9 mouse cellular contexts compared by ENCODE assay signal in the genomic region with DNA sequence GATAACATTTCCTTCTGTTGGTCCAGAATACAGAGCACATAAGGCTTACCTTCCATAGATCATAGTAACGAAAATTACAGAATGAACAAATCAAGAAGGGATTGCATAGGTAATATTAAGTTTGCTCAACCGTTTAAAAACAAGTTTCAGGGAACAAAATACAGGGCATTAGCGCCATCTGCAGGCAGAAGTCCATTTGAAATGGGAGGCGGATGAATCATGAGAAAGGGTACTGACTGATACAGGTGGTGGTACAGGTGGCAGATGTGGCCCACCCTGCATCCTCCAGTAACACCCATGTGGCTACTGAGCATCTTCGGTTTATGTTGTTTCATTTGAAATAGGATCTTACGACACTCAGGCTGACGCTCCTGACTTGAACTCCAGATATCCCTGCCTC. TPM values are rescaled to one million over a fixed set of nuclear protein-coding genes. Genes with fewer than 3 reads are reported as not detected.
DNase-seq lines count a peak whose midpoint lies in the region; ATAC-seq and TF ChIP-seq lines count a peak whose summit lies in the region.
"Had no signal": no experiment of that assay in that cellular context is flagged by ENCODE, and none has a peak within 500 bp of the region (broad histone marks: within the 10 kb centered on the region; RNA-seq: fewer than 3 reads in every experiment).

No protein-coding gene starts in this region.

- H3K36me3 ChIP-seq in hindbrain, embryonic 14.5 days (replicated peaks; ENCODE audit: control insufficient read depth, insufficient read depth), result no peaks in the 10 kb centered on the region
- no peaks in the 10 kb centered on the region for H3K36me3 ChIP-seq in hindbrain, embryonic 16.5 days (ENCODE audit: control insufficient read depth, insufficient read depth, low read length)
- no peaks in the 10 kb centered on the region for H3K36me3 ChIP-seq in ES-E14 (ENCODE audit: control insufficient read depth, insufficient read depth, low read length, poor library complexity, severe bottlenecking)

- no peaks in the 10 kb centered on the region for H3K27me3 ChIP-seq in hindbrain, embryonic 14.5 days (ENCODE audit: control insufficient read depth, insufficient read depth, low read length)
- H3K27me3 ChIP-seq in hindbrain, embryonic 16.5 days (replicated peaks; ENCODE audit: control insufficient read depth, insufficient read depth, low read length), result no peaks in the 10 kb centered on the region
- H3K27me3 ChIP-seq: megakaryocyte, embryonic 14.5 days had no signal

- no peaks in the 10 kb centered on the region for H3K4me1 ChIP-seq in hindbrain, embryonic 14.5 days (replicated peaks; ENCODE audit: control insufficient read depth, insufficient read depth, low read length)
- H3K4me1 ChIP-seq in hindbrain, embryonic 16.5 days (ENCODE audit: control insufficient read depth, insufficient read depth, low read depth, low read length), result no peaks in the 10 kb centered on the region
- H3K4me1 ChIP-seq in ES-E14 (ENCODE audit: control insufficient read depth in 2 of 2, insufficient read depth in 2 of 2, low read length in 2 of 2, poor library complexity in 1 of 2), result no peaks in the 10 kb centered on the region

- no peak for ATAC-seq in hindbrain, embryonic 14.5 days (ENCODE audit: low FRiP score)
- no peak for ATAC-seq in hindbrain, embryonic 16.5 days
- ATAC-seq in megakaryocyte, adult 5-6 weeks (ENCODE audit: poor library complexity, severe bottlenecking), result peak; percentile 77

- no peak overlapping the region for H3K4me2 ChIP-seq in hindbrain, embryonic 14.5 days (replicated peaks)
- H3K4me2 ChIP-seq in hindbrain, embryonic 16.5 days (ENCODE audit: low read length), result no peak overlapping the region

- intact Hi-C loops in gastrocnemius, postnatal 14 days (cut with DNase I; ENCODE audit: low total_unique reads), result loop anchor here (10.0 kb wide), 1 partner anchor 94 kb away; no protein-coding TSS in a partner anchor

- H3K9ac ChIP-seq in hindbrain, embryonic 14.5 days, result no peak overlapping the region
- H3K9ac ChIP-seq in hindbrain, embryonic 16.5 days (ENCODE audit: low read depth, low read length), result no peak overlapping the region
- no peak overlapping the region for H3K9ac ChIP-seq in ES-E14 (ENCODE audit: insufficient read depth, low read depth, low read length, poor library complexity, severe bottlenecking)

- H3K9me3 ChIP-seq in hindbrain, embryonic 14.5 days (ENCODE audit: control insufficient read depth, low read length), result peaks cover 8% of the 10 kb centered on the region; the same call in 1 of the 2 replicates
- H3K9me3 ChIP-seq in hindbrain, embryonic 16.5 days (ENCODE audit: control insufficient read depth, low read length), result peaks cover 2% of the 10 kb centered on the region
- no peaks in the 10 kb centered on the region for H3K9me3 ChIP-seq in ES-E14 (ENCODE audit: control insufficient read depth, insufficient read depth, low read depth, low read length)

- DNase-seq in hindbrain, embryonic 14.5 days (ENCODE audit: low spot score), result peak; percentile 87
- no peak for DNase-seq in ES-E14 (ENCODE audit: low read depth, low spot score)
- peak; percentile 53 for DNase-seq in c-Kit-positive CD71-positive TER-119-negative erythroid progenitor cells, embryonic 14.5 days (ENCODE audit: low read depth)
- DNase-seq in gastrocnemius, postnatal 14 days, result peak; percentile 64
- peak; percentile 67 for DNase-seq in layer of hippocampus, adult 9-10 months (ENCODE audit: low spot score)
- peak; percentile 9 to 29 for DNase-seq in thymus, postnatal 36 days

- WGBS in hindbrain, embryonic 14.5 days, result 41% methylated on average over 7 of the region's 7 CpGs
- 32% methylated on average over 7 of the region's 7 CpGs for WGBS in hindbrain, embryonic 16.5 days

- no peak overlapping the region for H3K4me3 ChIP-seq in hindbrain, embryonic 14.5 days (replicated peaks; ENCODE audit: low read length)
- H3K4me3 ChIP-seq in hindbrain, embryonic 16.5 days (ENCODE audit: low read length), result no peak overlapping the region
- H3K4me3 ChIP-seq in ES-E14 (ENCODE audit: insufficient read depth in 1 of 2, low read depth in 1 of 2, low read length in 2 of 2, poor library complexity in 1 of 2, severe bottlenecking in 1 of 2), result no peak overlapping the region
- H3K4me3 ChIP-seq: megakaryocyte, embryonic 14.5 days had no signal

- in situ Hi-C loops in ES-E14 (cut with MboI; ENCODE audit: low sequenced_read_pairs in 2 of 2, unreplicated experiment in 2 of 2), result loop anchor here in 1 of 2 experiments (10.0 kb wide), 1 partner anchor 244 kb away; no protein-coding TSS in a partner anchor

- H3K27ac ChIP-seq in hindbrain, embryonic 14.5 days, result no peak overlapping the region
- no peak overlapping the region for H3K27ac ChIP-seq in hindbrain, embryonic 16.5 days (ENCODE audit: low read depth, low read length)
- H3K27ac ChIP-seq in ES-E14 (ENCODE audit: insufficient read depth, low read depth, low read length, poor library complexity, severe bottlenecking), result no peak overlapping the region

TF ChIP-seq in ES-E14, 5 proteins besides CTCF, POLR2A, EP300 and RAD21:
- TF ChIP-seq HCFC1 (IDR thresholded peaks at IDR 0.05; ENCODE audit: borderline replicate concordance, insufficient read depth, low read length), result no peak
- TF ChIP-seq ZC3H11A (IDR thresholded peaks at IDR 0.05; ENCODE audit: borderline replicate concordance, low read depth, low read length), result peak; percentile 97
TF ChIP-seq in ES-E14: peak in this region for 1.

RNA-seq across cellular contexts. Expression of a gene that starts 21.6 kb away (rescaled TPM):
- 16.0 and 16.3 TPM in 2 replicates for polyA plus RNA-seq in hindbrain, embryonic 14.5 days (2014; fragmentation: Nextera tagmentation; extraction: Ambion mirVana)
- 20.4 and 22.9 TPM in 2 replicates for polyA plus RNA-seq in hindbrain, embryonic 16.5 days (2015; fragmentation: Nextera tagmentation; extraction: Ambion mirVana)
- total RNA-seq in ES-E14 (2012; rRNA removed), result 13.7 and 17.3 TPM in 2 replicates
- total RNA-seq in gastrocnemius, postnatal 14 days (2021), result 1 to 10 TPM; 5.3 to 7.7 TPM
- total RNA-seq in megakaryocyte, adult 5-6 weeks (2015), result 83.1 and 104 TPM in 2 replicates
- total RNA-seq in megakaryocyte, adult 5-6 weeks (2017), result 45.7 and 59.7 TPM in 2 replicates
